Mouse (Mus musculus) heart, embryonic 16.5 days (tissue): ENCODE data around the gene Phb2. TPM values are rescaled to one million over a fixed set of nuclear protein-coding genes. Genes with fewer than 3 reads are reported as not detected.

Source experiments
- ATAC-seq: fragments of 200-750 bp; cut with Nextera tagmentation; replicated peaks from 2 replicates; pipeline ENCODE4 v1.8.0; 2017; ENCODE audit warnings: moderate number of reproducible peaks; ENCODE audit not compliant: insufficient read depth, low FRiP score; ENCODE audit errors: extremely low read depth
- H3K27ac ChIP-seq: fragments of 300-500 bp; sonication (generic); 2 replicates; pipeline ENCODE4 v1.5.1; 2014; ENCODE audit warnings: mild to moderate bottlenecking, low read length, control low read depth, moderate library complexity
- H3K27me3 ChIP-seq: fragments of 300-500 bp; sonication (generic); 2 replicates; pipeline ENCODE4 v1.6.1; 2014; ENCODE audit warnings: low read length, mixed read lengths; ENCODE audit not compliant: control insufficient read depth, insufficient read depth
- H3K36me3 ChIP-seq: fragments of 300-500 bp; sonication (generic); 2 replicates; pipeline ENCODE4 v1.6.1; 2014; ENCODE audit not compliant: control insufficient read depth, insufficient read depth
- H3K4me1 ChIP-seq: fragments of 300-500 bp; sonication (generic); 2 replicates; pipeline ENCODE4 v1.6.1; 2014; ENCODE audit warnings: low read length, mixed read lengths; ENCODE audit not compliant: control insufficient read depth, insufficient read depth
- H3K4me2 ChIP-seq: fragments of 300-500 bp; sonication (generic); 2 replicates; pipeline ENCODE4 v1.6.1; 2014; ENCODE audit warnings: low read depth, mild to moderate bottlenecking, control low read depth, low read length
- H3K4me3 ChIP-seq: fragments of 300-500 bp; sonication (generic); 2 replicates; pipeline ENCODE4 v1.5.1; 2014; ENCODE audit warnings: mild to moderate bottlenecking, control low read depth, low read length
- H3K9ac ChIP-seq: fragments of 300-500 bp; sonication (generic); 2 replicates; pipeline ENCODE4 v1.6.1; 2014; ENCODE audit warnings: low read length, control low read depth
- H3K9me3 ChIP-seq: fragments of 300-500 bp; sonication (generic); replicated peaks from 2 replicates; pipeline ENCODE4 v1.6.1; 2016; ENCODE audit warnings: low read length; ENCODE audit not compliant: control insufficient read depth
- WGBS: fragments of 180-500 bp; shearing (Covaris S2); extraction: QIAGEN DNeasy Blood & Tissue Kit; methylation state at CpG from one replicate; pipeline ENCODE4 v1.1.7; 2014; 5-methylcytosine and 5-hydroxymethylcytosine counted together
- polyA plus RNA-seq: library from polyadenylated mRNA; unstranded; fragments of >200 nt; fragmentation: Nextera tagmentation; extraction: Ambion mirVana; gene quantifications from 2 replicates; pipeline ENCODE4 v1.2.1, GENCODE M21; 2015

The Phb2 gene
- polyA plus RNA-seq, 1 experiment from 2014 or later: 355 TPM

DNA sequence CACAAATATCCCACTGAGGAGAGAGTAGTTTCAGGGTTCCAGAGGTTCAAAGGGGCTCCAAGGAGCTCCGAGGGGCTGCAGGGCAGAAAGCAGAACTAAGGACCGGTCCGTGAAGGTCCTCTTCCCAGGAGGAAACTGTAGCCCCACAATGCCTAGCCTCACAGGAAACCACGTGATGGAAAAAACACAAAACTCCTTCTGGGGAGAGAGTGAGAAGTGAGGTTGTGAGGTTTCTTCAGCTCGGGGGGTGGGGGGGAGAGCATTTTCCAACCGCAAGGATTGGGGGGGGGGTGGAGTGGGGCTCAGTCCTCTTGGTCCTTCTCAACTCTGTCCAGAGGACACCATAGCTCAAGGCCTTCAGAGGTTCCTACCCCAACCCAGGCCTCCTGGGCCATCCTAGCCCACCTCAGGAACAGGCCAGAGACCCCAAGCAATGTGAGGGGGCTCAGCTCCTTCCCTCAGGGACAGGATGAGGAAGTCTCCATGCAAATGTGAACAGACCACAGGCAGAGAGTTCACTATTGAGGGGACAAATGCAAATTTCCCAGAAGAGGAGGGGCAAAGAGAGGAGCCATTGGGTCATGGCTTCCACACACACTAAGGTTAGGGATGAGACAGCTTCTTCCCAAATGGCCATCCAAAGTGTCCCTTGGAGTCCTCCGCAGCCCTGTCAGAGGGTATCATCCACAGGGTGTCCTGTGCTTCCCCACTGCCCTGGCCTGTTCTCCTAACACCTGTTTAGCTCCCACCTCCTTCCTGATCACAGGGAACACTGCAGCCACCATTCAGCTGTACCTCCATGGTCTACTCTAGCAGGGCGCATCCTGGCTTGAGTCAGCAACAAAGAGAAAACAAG is 17.9 kb downstream of the Phb2 start:
- H3K36me3 ChIP-seq: no peaks in the 10 kb centered on the region
- H3K4me2 ChIP-seq: 0 out of 2 replicates have a peak overlapping the region, but pooled peaks have one; percentile 21
- no peak overlapping the region for H3K4me3 ChIP-seq
- H3K9me3 ChIP-seq: no peaks in the 10 kb centered on the region
- H3K27ac ChIP-seq: peak overlapping the region; percentile 51
- H3K9ac ChIP-seq: no peak overlapping the region
- 0 out of 2 replicates have a peak, but pooled peaks have one; percentile 7 for ATAC-seq
- no peaks in the 10 kb centered on the region for H3K4me1 ChIP-seq
- WGBS: 62% methylated on average over 8 of the region's 8 CpGs
- no peaks in the 10 kb centered on the region for H3K27me3 ChIP-seq

DNA sequence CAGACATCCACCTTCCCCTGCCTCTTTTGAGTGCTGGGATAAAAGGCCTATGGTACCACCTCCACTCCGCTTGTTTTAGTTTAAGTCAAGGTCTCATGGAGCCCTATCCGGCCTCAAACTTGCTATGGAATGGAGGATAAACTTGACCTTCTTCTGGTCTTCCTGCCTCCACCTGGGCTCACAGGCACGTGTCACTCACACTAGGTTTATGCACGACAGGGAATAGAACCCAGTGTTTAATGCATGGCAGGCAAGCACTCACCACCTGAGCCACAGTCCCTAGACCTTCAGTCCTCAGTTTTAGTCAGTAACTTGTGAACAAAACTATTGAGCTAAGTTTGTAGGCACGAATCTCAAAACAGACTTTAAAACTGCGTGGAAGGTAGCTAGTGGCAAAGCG is 18.9 kb downstream of the Phb2 start:
- no peak for ATAC-seq
- H3K4me3 ChIP-seq: no peak overlapping the region
- no peak overlapping the region; the same call in 1 of the 2 replicates for H3K9ac ChIP-seq
- H3K36me3 ChIP-seq: no peaks in the 10 kb centered on the region
- no peaks in the 10 kb centered on the region for H3K4me1 ChIP-seq
- H3K4me2 ChIP-seq: no peak overlapping the region
- 75% methylated on average over 7 of the region's 7 CpGs for WGBS
- H3K9me3 ChIP-seq: no peaks in the 10 kb centered on the region
- no peaks in the 10 kb centered on the region for H3K27me3 ChIP-seq
- no peak overlapping the region for H3K27ac ChIP-seq

DNA sequence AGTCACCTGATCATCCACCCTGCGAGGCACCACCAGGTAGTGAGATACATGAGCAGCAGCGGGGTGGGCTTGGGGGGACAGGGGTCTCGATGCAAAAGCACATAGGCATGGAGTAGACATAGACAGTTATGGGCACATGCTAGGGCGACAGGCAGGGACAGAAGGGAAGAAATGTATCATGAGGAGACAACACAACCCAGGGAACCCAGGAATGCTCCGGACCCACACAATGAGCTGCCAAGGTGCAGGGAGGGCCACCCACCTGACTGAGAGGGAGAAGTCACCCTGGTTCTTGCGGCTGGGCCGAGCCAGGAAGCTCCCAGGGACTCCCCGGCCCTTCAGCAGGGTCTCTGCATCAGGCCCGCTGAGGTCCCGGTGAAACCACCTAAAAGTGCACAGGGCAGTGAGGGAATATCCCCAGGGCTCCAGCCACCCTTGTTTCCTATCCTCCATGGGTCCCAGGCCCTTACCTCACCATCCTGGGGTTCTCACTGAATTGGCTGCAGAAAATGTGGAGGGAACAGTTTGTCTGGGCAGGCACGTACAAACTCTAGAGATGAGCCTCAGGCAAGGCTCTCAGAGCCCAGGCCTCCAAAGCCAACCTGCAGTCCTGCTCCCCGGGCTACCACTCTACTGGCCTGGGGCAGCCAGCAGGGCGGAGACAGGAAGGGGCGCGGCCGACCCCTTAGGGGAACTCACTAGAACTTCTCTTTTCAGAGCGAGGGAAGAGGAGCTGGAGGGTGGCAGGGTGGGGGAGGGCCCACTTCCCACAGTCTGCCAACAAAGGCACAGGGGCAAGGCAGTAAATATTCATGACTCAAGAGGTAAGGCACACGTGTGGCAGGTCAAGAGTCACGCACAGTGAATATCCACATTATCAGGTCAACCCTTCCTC is 20.6 kb downstream of the Phb2 start:
- Histone ChIP-seq H3K4me2 (peak overlapping the region; percentile 30), H3K36me3 (no peaks in the 10 kb centered on the region), H3K4me1 (no peaks in the 10 kb centered on the region), H3K9ac (peak overlapping the region; percentile 51; the same call in 1 of the 2 replicates), H3K27me3 (no peaks in the 10 kb centered on the region), H3K4me3 (peak overlapping the region; percentile 33), H3K27ac (0 out of 2 replicates have a peak overlapping the region, but pooled peaks have one; percentile 2), H3K9me3 (no peaks in the 10 kb centered on the region)
- 55% methylated on average over 19 of the region's 19 CpGs for WGBS
- ATAC-seq: peak; percentile 56; the same call in 1 of the 2 replicates

DNA sequence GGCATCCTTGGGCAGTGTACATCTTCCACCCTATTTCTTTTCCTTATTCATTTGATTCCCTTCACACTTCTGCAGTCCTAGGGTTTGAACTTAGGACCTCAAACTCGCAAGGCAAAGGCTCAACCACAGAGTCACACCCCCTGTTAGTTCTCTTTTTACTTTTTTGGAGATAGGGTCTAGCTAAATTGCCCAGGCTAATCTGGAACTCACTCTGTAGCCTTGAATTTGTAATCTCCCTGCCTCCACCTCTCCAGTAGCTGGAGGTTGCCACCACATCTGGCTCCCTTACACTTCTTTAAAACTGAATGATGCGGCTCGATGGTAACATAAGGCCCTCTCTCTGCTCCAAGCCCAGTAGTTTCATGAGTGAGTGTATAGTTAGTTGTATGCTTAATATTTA is 22.3 kb downstream of the Phb2 start:
- Histone ChIP-seq H3K27ac (no peak overlapping the region), H3K27me3 (no peaks in the 10 kb centered on the region), H3K36me3 (0 out of 2 replicates have a peak, but pooled peaks cover 2% of the 10 kb centered on the region), H3K9ac (no peak overlapping the region), H3K9me3 (no peaks in the 10 kb centered on the region), H3K4me3 (no peak overlapping the region), H3K4me2 (no peak overlapping the region), H3K4me1 (peaks cover 11% of the 10 kb centered on the region)
- ATAC-seq: no peak
- 90% methylated on average over 3 of the region's 3 CpGs for WGBS

DNA sequence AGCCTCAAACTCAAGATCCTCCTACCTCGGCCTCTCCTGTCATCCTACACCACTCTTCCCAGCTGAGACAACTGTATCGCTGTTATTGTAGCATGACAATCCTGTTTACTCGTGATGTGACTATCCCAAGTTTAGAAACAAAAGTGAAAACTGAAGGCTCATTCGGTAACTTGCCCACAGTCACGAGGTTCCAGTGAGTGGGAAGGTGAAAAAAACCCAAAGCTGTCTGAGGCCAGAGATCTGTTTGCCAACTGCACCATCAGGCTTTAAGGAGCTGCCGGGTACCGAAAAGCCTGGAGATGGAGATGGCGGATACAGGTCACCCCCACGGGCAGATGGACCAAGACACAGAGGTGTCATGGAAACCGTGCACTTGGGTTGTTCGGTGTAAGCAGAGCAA is 24.9 kb downstream of the Phb2 start:
- no peak overlapping the region for H3K4me2 ChIP-seq
- no peak overlapping the region for H3K9ac ChIP-seq
- H3K27me3 ChIP-seq: no peaks in the 10 kb centered on the region
- H3K36me3 ChIP-seq: 0 out of 2 replicates have a peak, but pooled peaks cover 2% of the 10 kb centered on the region
- no peak for ATAC-seq
- H3K4me3 ChIP-seq: no peak overlapping the region
- WGBS: 86% methylated on average over 11 of the region's 11 CpGs
- no peak overlapping the region for H3K27ac ChIP-seq
- H3K9me3 ChIP-seq: no peaks in the 10 kb centered on the region
- peaks cover 22% of the 10 kb centered on the region for H3K4me1 ChIP-seq

DNA sequence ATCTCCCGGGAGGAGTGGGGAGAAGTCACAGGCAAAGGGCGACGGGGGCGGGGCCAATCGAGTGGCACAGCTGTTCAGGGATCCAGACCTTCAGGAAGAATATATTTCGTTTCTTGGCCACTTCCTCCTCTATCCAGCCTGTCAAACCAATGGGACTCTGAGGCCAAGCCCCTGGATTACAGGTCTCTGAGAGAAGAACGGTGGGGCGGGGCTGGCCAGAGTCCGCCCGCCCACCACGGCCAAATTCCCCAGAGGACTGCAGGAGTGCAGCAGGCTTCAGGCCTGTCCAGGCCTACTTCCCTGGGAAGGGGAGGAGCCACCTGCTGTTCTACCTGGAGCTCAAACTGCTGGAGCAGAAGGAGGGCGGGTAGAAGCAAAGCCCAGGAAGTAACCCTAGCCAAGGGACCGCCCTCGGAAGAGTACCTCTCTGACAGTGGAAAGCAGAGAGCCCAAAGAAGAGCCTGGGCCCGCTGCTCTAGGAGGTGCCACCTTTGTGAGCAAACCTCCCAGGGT is 26.4 kb downstream of the Phb2 start, which contains the start of gene Ptpn6:
Gene Ptpn6 (minus strand): TSS at position 204 of the 513 bp plus-strand sequence.
- Histone ChIP-seq H3K4me1 (peaks cover 22% of the 10 kb centered on the region), H3K27ac (peak within 1 kb of the TSS; percentile 40), H3K27me3 (no peaks in the 10 kb centered on the region), H3K36me3 (peaks cover 8% of the 10 kb centered on the region), H3K4me2 (peak within 1 kb of the TSS; percentile 38), H3K9me3 (no peaks in the 10 kb centered on the region), H3K4me3 (peak within 1 kb of the TSS; percentile 18), H3K9ac (peak within 1 kb of the TSS; percentile 92)
- no peak for ATAC-seq
- 28% methylated on average over 15 of the region's 15 CpGs for WGBS

DNA sequence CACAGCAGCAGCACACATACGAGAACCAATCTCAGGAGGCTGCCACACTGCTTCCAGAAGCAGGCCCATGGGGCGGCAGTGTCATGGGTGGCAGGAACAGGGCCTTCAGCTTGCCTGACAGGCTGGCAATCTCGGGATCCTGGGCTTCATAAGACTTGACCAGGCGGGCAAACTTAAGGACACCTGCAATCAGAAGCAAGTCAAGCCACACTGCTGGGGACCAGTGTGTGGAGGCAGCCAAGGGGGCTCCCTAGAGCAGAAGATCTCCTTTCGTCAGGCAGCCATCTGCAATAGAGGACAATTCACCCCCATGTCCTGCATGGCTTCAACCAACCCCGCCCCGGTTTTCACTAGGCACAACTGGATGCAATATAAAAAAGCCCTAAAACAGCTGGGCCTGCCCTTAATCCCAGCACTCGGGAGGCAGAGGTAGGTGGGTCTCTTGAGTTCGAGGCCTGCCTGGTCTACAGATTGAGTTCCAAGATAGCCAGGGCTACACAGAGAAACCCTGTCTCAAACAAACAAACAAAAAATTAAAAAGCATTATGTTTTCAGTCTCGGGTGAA is 27.2 kb downstream of the Phb2 start:
- no peak overlapping the region for H3K4me2 ChIP-seq
- H3K4me3 ChIP-seq: no peak overlapping the region
- peaks cover 22% of the 10 kb centered on the region for H3K4me1 ChIP-seq
- H3K27me3 ChIP-seq: no peaks in the 10 kb centered on the region
- H3K9ac ChIP-seq: peak overlapping the region; percentile 92
- no peak overlapping the region; the same call in 1 of the 2 replicates for H3K27ac ChIP-seq
- H3K36me3 ChIP-seq: peaks cover 8% of the 10 kb centered on the region
- WGBS: 87% methylated on average over 10 of the region's 10 CpGs
- no peak for ATAC-seq
- no peaks in the 10 kb centered on the region for H3K9me3 ChIP-seq

DNA sequence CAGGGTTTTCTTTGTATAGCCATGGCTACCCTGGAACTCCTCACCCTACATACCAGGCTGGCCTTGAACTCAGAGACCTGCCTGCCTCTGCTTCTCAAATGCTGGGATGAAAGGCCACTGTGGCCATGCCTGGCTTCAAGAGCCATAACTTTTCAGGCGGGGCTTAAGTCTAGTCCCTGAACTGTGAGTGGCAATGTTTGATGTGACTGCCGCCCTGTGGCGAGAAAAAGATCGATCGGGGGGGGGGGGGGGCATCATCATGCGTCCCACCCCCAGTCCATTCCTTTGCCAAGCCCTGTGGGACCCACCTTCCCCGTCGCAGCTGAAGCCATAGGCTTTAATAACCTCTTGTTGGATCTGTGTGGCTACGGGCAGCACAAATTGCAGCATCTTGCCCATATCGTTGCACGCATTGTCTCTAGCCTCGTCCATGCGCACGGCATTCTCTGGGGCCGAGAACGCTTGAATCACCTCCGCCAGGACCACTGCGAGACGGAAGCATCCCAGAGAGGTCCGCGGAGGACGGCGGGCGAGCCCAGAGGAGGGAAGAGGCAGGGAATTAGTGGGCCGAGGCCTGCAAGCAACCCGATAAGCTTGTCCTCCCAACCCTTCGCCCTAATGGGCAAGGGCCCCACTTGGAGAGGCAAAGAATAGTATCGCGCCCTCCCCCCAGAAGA is 28.2 kb downstream of the Phb2 start:
- H3K36me3 ChIP-seq: peaks cover 10% of the 10 kb centered on the region
- peak; percentile 10 for ATAC-seq
- no peaks in the 10 kb centered on the region for H3K27me3 ChIP-seq
- peak overlapping the region; percentile 99 for H3K27ac ChIP-seq
- WGBS: under 1% methylated on average over 26 of the region's 29 CpGs
- H3K9me3 ChIP-seq: no peaks in the 10 kb centered on the region
- H3K4me1 ChIP-seq: peaks cover 26% of the 10 kb centered on the region
- H3K4me3 ChIP-seq: peak overlapping the region; percentile 75
- peak overlapping the region; percentile 78 for H3K4me2 ChIP-seq
- peak overlapping the region; percentile 92 for H3K9ac ChIP-seq
